Mouse (Mus musculus) adrenal gland, postnatal 36 days (tissue): ENCODE measurements around the gene Mns1. TPM values are rescaled to one million over a fixed set of nuclear protein-coding genes. Genes with fewer than 3 reads are reported as not detected.
"Not testable (repeated sequence)": the region's sequence is repeated elsewhere in the genome, so short reads cannot be mapped to it uniquely, and the experiment has no call there.

ENCODE experiments used
- DNase-seq, 2 experiments: peaks; one replicate each; pipeline ENCODE4 v3.0.0; 2021; ENCODE audit warnings: mixed read lengths in 1 of 2
- long read RNA-seq, 2 experiments: library from polyadenylated mRNA; stranded (forward); transcript quantifications; one replicate each; pipeline ENCODE4 v2.0.0; 2021; ENCODE audit warnings: borderline sequencing depth in 2 of 2
- total RNA-seq, 2 experiments: library from RNA; stranded (reverse); gene quantifications; 2 replicates each; pipeline ENCODE4 v1.2.3; 2021

Gene Mns1
- total RNA-seq, result 1 to 10 TPM; 2.7 to 4.0 TPM
- long read RNA-seq, experiment 1, partial matches to known transcripts, result 2 of 4 reads
- long read RNA-seq, experiment 1, other reads (novel, unspliced or antisense), result 2 of 4 reads
- long read RNA-seq, experiment 2, result 0 reads

DNA sequence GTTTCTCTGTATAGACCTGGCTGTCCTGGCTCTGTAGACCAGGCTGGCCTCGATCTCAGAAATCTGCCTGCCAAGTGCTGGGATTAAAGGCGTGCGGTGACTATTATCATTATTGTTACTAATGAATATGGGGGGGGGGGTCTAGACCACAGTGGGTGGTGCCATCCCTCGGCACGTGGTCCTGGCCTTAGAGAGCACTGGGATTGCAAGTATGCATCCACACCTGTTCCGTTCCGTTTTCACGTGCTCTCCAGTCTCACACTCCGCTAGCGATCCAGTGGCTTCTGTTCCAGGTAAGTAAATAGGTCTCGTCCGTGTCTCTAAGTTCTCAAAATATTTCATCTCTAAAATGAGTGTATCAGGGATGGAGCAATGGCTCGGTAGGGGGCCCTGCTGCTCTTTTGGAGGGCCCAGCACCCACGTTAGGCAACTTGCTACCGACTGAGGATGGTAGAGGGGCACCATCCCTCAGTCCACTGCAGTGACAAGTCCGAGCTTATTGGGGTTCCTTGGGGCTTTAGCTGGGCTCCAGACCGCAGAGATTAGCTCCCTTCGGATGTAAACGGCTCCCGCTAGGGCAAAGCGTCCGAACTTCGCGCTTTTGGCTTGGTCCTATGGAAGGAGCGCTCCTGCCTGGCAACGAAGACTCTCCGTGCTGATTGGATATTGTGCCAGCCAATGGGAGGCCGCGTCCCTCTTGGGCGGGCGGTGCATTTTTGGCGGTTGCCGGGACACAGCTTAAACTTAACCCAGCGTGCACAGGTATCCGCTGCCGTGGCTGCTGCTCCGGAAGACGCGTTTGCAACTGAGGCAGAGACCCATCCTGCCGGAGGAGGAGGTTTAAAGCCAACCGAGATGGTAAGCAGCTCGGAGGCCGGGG is at the start of gene Mns1:
Gene Mns1, plus strand, starts transcription at position 190 of the 880 bp plus-strand sequence.
- DNase-seq, result peak; percentile 94 to 95

DNA sequence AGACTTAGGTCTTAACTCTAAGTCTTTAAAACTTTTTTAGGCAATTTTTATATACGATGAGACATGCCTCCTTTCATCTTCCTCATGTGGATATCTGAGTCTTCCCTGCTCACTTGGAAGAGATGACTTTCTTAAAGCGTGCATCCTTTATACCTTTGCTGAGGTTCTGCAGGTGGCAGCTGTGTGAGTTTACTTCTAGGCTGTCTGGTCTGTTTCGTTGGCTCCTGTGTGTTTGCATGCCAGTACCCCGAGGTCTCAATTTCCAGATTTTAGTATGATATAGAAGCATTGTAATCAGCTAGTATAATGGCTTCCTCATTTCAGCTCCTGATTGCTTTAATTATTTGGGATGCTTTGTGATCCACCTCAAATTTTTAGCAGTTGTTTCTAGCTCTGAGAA is 48.9 kb upstream of the Mns1 start:
- no peak for DNase-seq

DNA sequence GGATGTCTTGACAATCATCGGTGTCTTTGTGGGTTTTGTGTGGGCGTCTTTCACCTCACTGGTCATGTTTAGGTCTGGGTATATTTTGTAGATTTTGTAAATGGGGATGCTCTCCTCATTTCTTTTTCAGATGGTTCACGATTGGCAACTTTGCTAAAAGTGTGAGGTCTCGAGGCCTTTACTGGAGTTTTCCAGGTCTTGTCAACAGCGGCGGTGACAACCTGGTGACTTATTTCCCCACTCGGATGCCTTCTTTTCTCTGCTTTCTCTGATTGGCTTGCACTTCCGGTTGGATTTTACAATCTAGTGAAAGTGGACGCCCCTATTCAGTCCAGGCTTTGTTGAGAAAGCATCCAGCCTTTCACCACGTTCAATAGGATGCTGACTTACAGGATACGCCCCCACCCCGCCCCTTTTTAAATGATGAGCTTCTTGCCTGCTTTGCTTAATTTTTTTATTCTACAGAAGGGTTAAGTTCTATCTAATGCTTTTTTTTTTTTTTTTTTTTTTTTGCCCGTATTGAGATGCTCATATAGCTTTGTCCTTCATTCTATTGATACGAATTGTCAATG is 48.3 kb upstream of the Mns1 start:
- DNase-seq, result no peak

DNA sequence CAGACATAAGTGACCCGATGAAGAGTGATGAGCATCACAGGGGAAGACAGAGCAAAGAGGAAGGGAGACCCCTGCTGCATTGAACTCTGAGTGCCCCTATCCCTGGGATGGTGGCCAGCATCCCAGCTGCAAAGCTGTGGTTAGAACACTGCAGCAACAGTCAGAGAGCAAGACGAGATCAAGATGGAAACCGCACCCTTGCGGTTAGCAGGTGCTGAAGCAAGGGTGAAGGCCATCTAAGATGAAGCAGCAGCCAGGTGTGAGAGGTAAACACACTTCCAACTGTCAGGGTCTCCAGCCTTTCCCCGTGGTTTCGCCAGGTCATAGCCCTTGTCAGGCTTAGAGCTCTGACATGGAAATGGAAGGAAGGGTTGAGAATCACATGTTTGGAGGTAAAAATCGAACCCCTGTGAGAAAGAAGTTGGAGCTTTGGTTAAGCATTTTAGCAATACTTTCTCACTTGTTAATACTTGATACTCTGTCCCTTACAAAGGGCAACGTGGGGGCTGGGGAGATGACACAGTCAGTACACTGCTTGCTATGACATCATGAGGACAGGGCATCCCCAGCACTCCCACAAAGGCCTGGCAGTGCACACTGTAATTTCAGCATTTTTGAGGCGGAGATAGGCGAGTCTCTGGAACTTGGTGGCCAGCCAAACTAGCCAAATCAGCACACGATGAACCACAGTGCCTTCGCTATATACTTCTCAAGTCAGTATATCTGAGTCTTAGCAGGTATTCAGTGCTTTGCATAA is 47.3 kb upstream of the Mns1 start:
- DNase-seq, result peak in 1 of 2 experiments; percentile 8

DNA sequence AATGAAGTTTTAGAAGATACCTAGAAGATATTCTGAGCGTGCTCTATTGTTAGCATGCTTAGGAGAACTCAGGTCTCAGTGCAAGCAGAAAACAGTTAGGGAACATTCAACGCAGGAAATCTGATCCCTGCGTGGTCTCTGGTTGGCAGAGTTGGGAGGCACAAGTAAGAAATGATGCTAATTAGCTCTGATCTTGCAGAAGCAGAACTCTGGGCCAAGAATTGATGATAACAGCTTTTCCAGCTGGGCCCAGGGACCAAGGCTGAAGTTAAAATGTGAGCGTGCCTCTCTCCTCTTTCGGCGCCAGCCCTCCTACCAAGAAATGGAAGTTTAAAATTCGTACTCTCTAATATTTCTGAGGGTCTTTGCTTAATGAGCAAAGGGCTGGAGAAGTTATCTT is 45.1 kb upstream of the Mns1 start:
- DNase-seq, result no peak

DNA sequence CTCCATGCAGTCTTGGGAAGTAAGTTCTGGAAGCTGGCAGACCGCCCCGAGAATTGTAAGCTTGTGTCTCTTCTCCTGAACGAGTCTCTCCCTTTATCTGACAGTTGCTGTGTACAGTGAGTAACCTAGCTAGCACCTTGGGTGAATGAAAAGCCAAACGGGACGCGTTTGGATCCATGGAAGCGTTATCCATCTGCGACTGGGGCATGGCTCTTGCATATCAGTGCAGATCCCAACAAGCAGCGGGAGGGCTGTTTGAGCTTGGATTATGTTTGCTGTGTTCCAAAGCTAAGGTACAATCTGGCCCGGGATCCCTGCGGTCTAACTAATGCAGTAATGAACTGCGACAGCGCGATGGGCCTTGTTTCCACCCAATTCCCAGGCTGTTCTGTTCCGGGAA is 44.6 kb upstream of the Mns1 start:
- no peak for DNase-seq

DNA sequence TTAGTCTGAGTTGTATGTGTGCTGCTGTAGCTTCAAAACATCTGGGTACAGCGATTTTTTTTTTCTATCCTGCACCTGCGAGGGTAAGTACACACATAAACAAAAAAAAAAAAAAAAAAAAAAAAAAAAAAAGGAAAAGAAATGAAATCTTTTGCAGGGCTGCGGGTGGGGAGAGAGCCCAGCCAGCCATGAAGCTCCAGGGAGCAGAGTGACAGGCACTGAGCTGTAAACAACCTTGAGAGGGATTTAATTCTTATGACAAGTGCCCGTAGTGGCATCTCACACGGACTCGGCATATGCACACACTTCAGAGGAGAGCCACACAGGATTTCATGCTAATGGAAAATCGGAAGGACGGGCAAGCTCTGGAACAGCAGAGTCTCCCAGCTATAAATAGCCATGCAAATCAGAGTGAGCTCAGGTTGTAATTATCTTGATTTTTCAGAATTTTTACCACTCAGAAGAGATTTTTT is 43.9 kb upstream of the Mns1 start:
- DNase-seq, result no peak

DNA sequence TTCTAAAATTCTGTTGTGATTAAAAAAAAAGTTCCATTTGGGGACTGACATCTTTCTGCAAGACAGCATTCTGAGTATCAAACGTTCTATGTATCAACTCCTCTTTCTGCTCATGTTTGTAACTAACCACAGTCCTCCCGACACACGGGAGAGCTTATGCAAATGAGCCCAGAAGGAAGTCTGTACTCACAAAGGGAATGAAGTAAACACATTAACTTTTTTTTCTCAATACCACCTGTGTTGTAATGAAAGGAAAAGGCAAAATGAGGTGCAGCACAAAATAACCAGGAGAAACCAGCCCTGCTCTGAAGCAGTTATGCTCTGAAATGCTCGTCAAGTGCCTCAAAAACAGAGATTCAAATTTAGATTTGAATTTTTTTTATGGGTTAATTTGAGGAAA is 37.7 kb upstream of the Mns1 start:
- DNase-seq, result no peak

DNA sequence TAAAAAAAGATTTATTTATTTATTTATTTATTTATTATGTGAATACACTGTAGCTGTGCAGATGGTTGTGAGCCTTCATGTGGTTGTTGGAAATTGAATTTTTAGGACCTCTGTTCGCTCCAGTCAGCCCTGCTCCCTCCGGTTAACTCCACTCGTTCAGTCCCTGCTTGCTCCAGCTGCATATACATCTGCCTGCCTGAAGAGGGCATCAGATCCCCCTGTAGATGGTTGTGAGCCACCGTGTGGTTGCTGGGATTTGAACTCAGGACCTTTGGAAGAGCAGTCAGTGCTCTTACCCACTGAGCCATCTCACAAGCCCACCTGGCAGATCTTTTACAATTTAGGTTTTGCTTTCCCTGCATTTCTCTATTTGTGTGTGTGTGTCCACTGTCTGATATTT is 36.0 kb upstream of the Mns1 start:
- not testable (repeated sequence) for DNase-seq

DNA sequence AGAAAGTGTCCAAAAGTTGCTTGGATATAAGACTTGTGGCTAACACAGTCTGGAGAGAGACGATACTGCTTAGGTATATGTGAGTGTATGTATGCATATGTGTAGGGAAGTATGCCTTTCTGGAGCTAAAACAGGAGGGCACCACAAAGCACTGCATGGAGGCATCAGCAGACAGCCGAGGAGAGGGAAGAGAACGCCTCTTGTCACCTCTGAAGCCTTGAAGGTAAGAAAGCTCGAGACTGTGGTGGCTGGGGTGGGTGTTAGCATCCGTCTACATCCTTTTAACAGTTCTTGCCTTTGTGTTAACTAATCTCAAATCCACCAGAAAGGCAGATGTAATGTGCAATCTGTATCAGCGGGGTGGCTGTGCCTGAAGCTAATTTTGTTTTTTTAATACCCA is 34.4 kb upstream of the Mns1 start:
- no peak for DNase-seq

DNA sequence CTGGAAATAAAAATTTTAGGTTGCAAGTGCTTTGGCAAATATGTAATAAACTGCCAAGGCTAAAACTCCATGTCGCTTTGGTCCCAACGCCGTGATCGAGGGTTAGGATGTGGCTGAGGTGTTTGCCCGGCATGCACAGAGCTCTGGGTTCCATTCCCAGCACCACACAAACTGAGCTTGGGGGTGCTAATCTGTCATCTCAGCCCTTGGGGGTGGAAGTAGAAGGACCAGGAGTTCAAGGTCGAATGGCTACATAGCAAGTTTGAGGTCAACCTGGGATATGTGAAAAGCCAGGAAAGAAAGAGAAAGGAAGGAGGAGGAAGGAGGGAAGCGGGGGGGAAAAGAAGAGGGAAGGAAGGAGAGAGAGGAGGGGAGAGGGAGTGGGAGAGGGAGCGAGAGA is 33.4 kb upstream of the Mns1 start:
- no peak for DNase-seq

DNA sequence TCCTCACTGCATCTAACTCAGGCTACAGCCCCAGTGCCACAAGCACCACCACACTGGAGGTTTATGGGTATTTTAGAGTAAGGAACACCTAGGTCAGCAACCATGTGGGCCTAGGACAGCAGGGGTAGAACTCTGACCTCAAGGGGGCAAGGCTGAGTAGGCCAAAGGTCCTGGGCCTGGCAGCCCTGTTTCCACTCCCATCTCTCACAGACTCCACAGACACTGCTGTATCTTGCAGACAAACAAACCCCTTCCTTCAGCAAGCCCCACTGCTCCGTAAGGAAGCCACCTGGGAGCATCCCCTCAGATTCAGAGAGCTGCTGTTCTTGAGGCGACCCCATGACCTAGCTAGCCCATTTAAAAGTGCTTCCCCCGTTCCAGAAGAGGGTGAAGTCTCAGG is 32.9 kb upstream of the Mns1 start:
- DNase-seq, result no peak

DNA sequence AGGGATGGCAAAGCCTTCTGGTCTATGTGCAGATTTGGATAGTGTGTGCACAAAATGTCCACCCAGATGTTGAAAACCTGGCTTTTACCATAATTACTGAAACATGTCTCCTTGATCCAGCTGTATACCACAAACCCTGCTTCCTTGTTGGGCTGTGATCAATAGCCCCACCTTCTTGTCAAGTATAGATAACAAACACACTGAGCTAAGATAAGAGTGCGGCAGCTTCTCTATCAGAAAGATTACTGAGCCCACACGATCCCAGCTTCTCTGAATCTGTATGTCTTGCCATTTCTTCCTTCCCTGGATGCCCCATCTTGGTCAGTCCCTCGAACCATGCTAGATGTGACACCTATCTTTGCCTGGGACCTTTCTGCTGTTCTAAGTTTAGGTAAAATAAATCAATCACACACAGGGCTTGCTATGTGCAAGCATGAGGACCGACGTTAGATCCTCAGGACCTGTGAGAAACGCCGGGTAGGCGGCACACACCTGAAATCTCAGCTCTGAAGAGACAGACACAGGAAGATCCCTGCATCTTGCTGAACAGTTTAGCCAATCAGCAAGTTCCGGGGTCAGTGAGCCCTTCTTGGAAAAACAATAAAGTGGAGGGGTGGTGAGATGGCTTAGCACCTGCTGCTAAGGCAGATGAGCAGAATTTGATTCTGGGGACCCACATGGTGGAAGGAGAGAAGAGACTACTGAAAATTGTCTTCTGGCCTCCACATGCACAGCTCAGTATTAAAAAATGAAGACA is 31.8 kb upstream of the Mns1 start:
- no peak for DNase-seq

DNA sequence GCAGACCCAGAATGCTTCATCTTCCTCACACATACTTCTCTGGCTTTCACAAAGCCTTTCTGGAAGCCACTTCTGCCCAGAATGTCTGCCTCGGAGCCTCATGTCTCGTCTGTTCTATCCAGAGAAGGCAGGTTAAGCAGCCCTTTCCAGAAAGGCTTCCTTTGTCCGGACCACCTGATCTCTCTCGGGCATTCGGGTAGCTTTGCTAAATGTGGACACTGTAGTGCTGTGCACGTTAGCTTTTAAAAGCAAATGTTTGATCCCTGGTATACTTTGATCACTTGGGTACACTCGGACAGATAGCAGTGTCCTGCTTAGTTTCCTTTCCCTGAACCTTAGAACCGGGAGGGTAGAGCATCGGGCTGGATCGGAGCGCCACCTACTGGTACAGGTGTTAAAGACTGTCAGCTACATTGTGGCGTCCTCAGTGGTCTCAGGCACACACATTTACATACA is 29.7 kb upstream of the Mns1 start:
- peak; percentile 82 to 85 for DNase-seq

DNA sequence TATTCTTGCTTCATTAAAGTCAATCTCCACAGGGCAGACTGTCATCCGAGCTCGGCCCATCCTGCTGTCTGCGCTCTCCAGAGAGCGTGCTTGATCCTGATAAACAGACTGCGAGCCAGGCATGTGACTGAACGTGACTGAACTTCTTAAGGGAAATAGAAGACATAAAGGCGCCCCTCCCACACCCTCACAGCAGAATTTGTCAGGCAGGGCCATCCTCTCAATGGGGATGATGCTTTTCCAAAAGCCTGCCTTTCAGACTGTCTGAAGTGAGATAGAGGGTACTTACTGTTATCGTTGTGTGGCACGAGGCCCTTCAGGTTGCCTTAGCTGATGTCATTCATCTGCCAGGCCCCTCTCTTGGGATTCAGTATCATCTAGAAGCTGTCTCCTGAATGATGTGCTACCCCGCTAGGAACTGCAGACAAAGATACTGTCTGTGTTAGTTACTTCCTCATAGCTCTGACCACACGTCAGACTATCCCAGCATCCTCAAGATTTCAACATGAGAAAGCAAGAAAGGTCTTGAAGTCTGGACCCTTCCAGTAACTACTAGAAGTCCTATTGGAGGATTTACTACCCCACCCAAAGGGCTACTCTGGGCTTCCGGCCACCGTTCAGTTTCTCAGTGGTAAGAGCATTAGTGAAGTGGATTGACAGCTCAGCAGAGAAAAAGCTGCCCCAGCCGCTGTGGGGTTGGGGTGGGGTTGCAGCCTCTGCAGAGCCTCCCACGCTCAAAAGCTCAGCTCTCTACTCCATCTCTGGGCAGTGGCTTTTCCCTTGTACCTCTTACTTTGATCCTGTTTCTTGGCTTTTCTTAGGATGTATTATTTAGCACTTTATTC is 28.2 kb upstream of the Mns1 start:
- DNase-seq, result no peak

DNA sequence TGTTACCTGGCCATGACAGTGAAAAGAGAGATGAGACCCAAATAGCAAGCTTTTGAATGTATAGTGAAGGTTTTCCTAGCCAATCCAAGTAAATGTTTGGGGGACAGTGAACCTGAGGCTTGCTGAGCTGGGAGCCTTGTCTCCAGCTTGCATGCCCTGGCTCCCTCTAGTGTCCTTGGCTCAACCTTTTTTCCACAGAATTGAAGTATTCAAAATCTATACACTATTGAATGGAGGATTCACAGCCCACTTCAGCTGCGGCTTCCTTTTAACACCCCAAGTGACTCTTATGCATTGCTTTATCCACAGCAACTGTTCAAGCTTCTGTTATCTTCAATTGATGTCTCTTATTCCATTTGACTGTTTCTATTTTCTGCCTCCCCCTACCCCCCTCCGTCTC is 26.1 kb upstream of the Mns1 start:
- no peak for DNase-seq

DNA sequence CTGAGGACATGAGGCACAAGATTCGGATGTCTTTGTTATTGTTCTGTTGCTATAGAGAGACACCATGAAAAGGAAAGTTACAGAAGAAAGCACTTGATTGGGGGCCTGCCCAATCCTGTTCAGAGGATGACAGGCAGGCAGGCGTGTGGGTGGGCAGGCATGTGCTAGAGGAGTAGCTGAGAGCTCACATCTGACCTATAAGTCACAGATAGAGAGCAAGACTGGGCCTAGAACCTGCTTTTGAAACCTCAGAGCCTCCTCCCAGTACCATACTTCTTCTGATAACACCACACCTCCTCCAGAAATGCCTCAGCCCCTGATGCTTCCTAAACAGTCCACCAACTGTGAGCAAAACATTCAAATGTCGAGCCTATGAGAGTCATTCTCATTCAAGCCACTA is 19.4 kb upstream of the Mns1 start:
- DNase-seq, result no peak

DNA sequence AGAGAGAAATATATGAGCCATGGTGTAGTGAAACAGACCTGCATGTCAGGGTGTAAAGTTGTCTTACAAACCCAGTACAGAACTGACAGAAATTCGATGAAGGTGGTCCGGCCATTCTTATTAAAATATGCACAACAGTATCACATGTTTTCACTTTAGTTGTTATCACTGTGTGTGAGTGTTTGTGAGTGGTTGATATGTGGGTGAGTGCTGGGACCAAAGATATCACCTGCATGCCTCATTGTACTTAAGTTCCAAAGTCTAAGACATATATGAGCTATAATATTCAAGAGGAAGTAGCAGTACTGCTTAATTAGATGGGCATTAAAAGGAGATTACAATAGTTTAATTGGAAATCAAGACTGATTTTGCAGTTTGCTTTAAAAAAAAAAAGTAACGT is 17.3 kb upstream of the Mns1 start:
- DNase-seq, result no peak

DNA sequence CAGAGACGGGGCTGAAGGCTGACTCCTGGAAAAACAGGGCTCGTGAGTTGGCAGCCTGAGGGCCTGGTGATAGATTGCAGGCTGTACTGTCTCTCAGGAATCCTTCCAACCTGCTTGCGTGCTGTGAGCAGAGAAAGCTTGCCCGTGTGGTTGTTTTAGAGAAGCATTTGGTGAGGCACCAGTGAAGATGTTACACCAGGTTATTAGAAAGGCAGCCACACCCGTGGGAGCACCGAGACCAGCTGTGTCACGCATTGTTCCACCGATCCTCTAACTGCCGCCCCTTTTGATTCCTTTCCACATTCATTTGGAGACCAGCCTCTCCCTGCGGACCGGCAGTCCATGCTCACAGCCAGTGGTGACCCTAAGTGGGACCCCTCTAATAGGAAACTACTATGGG is 15.5 kb upstream of the Mns1 start:
- no peak for DNase-seq

DNA sequence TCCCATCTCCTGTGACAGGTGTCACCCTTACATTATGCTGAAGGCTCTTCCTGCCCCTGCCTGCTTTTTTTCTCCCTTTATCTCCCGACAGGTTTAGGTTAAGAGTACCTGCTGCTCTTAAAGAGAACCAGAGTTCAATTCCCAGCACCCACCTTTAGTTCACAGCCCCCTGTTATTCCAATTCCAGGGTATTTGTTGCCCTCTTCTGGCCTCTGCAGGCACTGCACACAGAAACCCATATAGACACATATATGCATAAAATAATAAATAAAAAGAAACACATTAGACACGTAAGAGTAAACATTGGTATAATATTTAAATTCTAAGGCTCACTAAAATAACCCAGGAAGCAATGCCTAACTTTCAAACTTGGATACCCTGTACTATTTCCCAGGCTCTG is 15.1 kb upstream of the Mns1 start:
- DNase-seq, result no peak

DNA sequence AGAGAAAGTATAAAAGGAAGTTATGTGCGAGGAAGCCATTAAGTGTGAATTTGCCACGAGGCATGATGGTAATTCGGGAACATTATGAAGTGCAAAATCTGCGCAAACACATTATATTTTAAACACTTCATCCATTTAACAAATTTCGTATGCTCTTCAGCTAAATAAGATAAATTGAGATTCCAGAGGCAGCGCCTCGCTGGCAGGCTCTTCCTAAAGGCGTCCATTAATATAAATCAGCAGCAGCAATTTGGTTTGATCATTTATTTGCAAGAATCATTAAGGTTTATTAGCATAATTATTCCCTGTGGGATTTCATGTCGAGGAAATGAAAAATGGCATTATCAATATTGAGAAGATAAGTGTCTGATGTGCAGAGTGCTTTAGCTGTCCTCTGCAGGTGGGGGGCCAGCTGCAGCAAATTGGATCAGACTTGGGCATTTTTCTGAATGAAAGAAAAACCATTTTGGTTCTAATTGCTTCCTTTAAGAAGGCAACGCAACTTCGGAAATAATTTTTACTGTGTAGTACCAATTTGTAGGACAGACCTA is 12.4 kb upstream of the Mns1 start:
- DNase-seq, result no peak
